Mouse (Mus musculus) liver, adult 2 months (tissue): ENCODE data around the gene Cd86. TPM values are rescaled to one million over a fixed set of nuclear protein-coding genes. Genes with fewer than 3 reads are reported as not detected.
A peak's percentile ranks its signal among the peaks of the same experiment; 100 is the strongest.

ENCODE experiments used
- DNase-seq: peaks from one replicate; pipeline ENCODE4 v3.0.0-alpha.2; 2011; ENCODE audit warnings: low read depth, low spot score; ENCODE audit errors: extremely low read depth
- H3K27ac ChIP-seq: fragments of 200-500 bp; replicated peaks from 2 replicates; pipeline ENCODE4 v1.5.1; 2012; ENCODE audit warnings: low read depth, mild to moderate bottlenecking, control low read depth, inconsistent platforms, low read length; ENCODE audit not compliant: insufficient read depth
- H3K27me3 ChIP-seq: fragments of 200-500 bp; 2 replicates; pipeline ENCODE4 v1.6.1; 2012; ENCODE audit warnings: mild to moderate bottlenecking, moderate library complexity, low read length, inconsistent platforms; ENCODE audit not compliant: control insufficient read depth, insufficient read depth
- H3K36me3 ChIP-seq: fragments of 200-500 bp; 2 replicates; pipeline ENCODE4 v1.6.1; 2012; ENCODE audit warnings: low read length, inconsistent platforms; ENCODE audit not compliant: control insufficient read depth, insufficient read depth
- H3K4me1 ChIP-seq: fragments of 200-500 bp; 2 replicates; pipeline ENCODE4 v1.6.1; 2011; ENCODE audit warnings: low read length; ENCODE audit not compliant: control insufficient read depth, insufficient read depth
- H3K4me3 ChIP-seq: fragments of 200-500 bp; 2 replicates; pipeline ENCODE4 v1.5.1; 2011; ENCODE audit warnings: low read depth, mild to moderate bottlenecking, control low read depth, low read length, moderate library complexity; ENCODE audit not compliant: insufficient read depth
- H3K79me2 ChIP-seq: fragments of 200-500 bp; 2 replicates; pipeline ENCODE4 v1.6.1; 2012; ENCODE audit warnings: inconsistent platforms, mild to moderate bottlenecking, low read length, moderate library complexity; ENCODE audit not compliant: control insufficient read depth, insufficient read depth
- H3K9ac ChIP-seq: fragments of 200-500 bp; 2 replicates; pipeline ENCODE4 v1.6.1; 2012; ENCODE audit warnings: low read depth, mild to moderate bottlenecking, control low read depth, inconsistent platforms, low read length
- CTCF ChIP-seq: fragments of 200-500 bp; IDR thresholded peaks from 2 replicates; pipeline ENCODE4 v1.5.1; 2011; ENCODE audit warnings: low read depth, low read length, control low read depth
- POLR2A ChIP-seq: fragments of 200-500 bp; IDR thresholded peaks from 2 replicates; pipeline ENCODE4 v1.6.1; 2011; ENCODE audit warnings: low read length, control low read depth; ENCODE audit not compliant: insufficient read depth; ENCODE audit errors: extremely low read depth
- WGBS: fragments of 180-500 bp; shearing (Covaris S2); methylation state at CpG from one replicate; pipeline ENCODE4 v1.1.7; 2018; 5-methylcytosine and 5-hydroxymethylcytosine counted together
- polyA plus RNA-seq: library from polyadenylated mRNA; depleted of rRNA; stranded (reverse); fragments of >200 nt; gene quantifications from 2 replicates; pipeline ENCODE4 v1.2.3, GENCODE M21; 2012
- total RNA-seq: library from RNA; depleted of rRNA; stranded (reverse); fragments of >200 nt; gene quantifications from 2 replicates; pipeline ENCODE4 v1.2.3, GENCODE M21; 2014

The Cd86 gene
- total and polyA plus RNA-seq, 2 experiments, result 0.99 to 5.3 TPM

DNA sequence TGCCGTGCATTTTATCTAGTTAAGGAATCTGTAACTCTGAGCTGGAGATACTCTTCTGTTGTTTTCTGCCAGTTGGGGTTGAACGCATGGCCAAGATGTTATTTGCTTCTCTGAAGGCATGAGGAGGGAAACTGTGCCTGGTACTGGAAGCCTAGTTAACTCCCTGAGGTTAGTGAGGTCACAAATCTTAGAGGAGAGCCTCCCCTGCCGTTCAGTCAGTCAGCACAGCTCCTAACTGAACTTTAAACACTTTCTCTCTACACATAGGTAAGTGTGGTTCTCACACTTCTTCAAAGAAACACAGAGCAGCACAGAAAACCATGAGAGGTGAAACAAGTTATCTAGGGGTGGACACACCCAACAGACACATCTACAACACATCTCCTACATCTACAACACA lies 4.7 kb upstream of the Cd86 start:
- TF ChIP-seq POLR2A (no peak), CTCF (no peak)
- WGBS, result 79% methylated on average over 3 of the region's 3 CpGs
- Histone ChIP-seq H3K79me2 (no peaks in the 10 kb centered on the region), H3K36me3 (no peaks in the 10 kb centered on the region), H3K27ac (no peak overlapping the region), H3K9ac (no peak overlapping the region), H3K4me3 (no peak overlapping the region), H3K4me1 (no peaks in the 10 kb centered on the region), H3K27me3 (no peaks in the 10 kb centered on the region)
- no peak for DNase-seq

DNA sequence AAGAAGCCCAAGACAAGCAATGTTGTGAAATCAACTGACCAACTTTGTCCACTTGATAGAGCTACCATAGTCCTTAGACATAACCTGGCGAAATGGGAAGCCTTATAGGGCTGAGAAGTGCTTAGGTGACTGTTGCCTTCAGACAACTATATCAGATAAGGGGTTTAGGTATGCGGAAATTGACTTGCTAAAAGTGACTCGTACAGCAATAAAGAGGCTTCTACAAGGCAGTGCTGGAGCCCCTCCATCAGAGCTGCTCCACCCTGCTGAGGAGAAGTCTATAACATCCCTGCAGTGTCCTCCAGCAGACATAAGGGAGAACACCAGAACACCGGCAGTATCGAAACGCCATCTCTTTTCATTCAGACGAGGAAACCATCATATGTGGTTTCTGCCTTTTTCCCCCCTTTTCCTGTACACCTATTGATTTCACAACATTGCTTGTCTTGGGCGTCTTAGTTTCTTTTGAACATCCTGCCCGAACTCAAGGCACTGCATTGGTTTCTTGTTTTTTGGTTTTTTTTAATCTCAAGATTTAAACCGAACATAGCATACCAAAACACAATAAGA lies 652 bp upstream of the Cd86 start:
- H3K27me3 ChIP-seq, result no peaks in the 10 kb centered on the region
- H3K4me3 ChIP-seq, result no peak overlapping the region
- H3K27ac ChIP-seq, result no peak overlapping the region
- H3K36me3 ChIP-seq, result no peaks in the 10 kb centered on the region
- 86% methylated on average over 10 of the region's 10 CpGs for WGBS
- H3K9ac ChIP-seq, result no peak overlapping the region
- H3K4me1 ChIP-seq, result no peaks in the 10 kb centered on the region
- no peak for TF ChIP-seq POLR2A
- no peak for TF ChIP-seq CTCF
- no peaks in the 10 kb centered on the region for H3K79me2 ChIP-seq
- DNase-seq, result no peak

DNA sequence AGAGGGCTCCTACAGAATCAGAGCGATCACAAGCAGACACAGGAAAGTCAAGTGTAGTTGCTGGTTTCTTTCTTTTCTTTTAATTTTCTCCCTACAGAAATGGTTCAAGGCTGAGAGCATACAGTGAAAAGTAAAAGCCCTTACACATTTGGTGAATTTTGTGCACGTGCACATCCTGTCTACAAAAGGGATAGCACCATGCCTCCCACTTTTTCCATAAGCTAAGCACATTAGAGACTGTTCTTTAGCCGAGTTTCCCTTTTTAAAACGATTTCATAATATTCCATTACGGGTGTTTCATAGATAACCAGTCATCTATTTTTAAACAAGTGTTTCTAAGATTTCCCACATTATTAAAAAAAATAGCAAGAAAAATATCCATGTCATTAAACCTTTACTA lies 2.4 kb downstream of the Cd86 start:
- DNase-seq, result no peak
- Histone ChIP-seq H3K36me3 (no peaks in the 10 kb centered on the region), H3K4me1 (no peaks in the 10 kb centered on the region), H3K9ac (no peak overlapping the region), H3K27ac (no peak overlapping the region), H3K27me3 (no peaks in the 10 kb centered on the region), H3K79me2 (no peaks in the 10 kb centered on the region), H3K4me3 (no peak overlapping the region)
- TF ChIP-seq POLR2A, result no peak
- no peak for TF ChIP-seq CTCF
- 75% methylated on average over 5 of the region's 5 CpGs for WGBS

DNA sequence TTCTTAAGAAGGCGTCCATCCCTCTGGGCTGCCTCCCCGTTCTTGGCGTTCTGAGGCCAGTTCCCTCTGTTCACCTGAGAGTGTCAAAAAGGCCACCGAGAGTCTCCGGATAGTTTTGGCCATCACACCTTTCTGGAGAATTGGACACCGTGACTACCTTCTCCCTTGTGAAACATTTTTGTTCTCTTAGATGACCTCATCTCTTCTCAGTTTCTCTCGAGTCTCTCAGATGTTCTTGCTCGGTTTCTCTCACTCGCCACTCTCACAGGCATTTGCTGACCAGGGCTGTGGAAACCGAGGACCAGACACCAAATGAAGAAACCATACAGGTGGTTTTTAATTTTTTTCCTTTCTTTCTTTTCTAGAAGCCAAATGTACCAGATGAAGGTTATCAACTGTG lies 4.6 kb downstream of the Cd86 start:
- Histone ChIP-seq H3K79me2 (no peaks in the 10 kb centered on the region), H3K4me1 (no peaks in the 10 kb centered on the region), H3K27me3 (no peaks in the 10 kb centered on the region), H3K36me3 (no peaks in the 10 kb centered on the region), H3K4me3 (no peak overlapping the region), H3K9ac (no peak overlapping the region), H3K27ac (no peak overlapping the region)
- no peak for DNase-seq
- WGBS, result 85% methylated on average over 10 of the region's 10 CpGs
- TF ChIP-seq POLR2A (no peak), CTCF (no peak)

DNA sequence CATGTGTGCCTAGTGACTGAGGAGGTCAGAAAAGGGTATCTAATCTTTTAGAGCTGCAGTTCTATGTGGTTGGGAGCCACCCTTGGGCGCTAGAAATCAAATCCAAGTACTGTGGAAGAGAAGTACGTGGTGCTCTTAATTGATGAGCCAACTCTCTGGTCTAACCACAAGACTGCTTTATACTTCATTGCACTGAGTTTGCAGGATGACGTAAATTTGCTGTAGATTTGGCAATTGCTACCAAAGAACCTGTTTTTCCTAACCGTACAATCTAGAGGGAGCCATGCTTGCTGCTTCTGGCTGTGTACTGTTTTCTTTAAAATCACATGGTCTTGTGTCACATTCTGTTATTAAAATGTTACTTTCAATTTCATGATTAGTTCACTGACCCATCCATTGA lies 10.0 kb downstream of the Cd86 start:
- H3K4me3 ChIP-seq, result no peak overlapping the region
- no peaks in the 10 kb centered on the region for H3K4me1 ChIP-seq
- no peaks in the 10 kb centered on the region for H3K36me3 ChIP-seq
- no peaks in the 10 kb centered on the region for H3K79me2 ChIP-seq
- H3K9ac ChIP-seq, result no peak overlapping the region
- no peak overlapping the region for H3K27ac ChIP-seq
- DNase-seq, result peak; percentile 31
- TF ChIP-seq POLR2A (no peak), CTCF (no peak)
- WGBS, result 76% methylated on average over 4 of the region's 4 CpGs
- no peaks in the 10 kb centered on the region for H3K27me3 ChIP-seq

DNA sequence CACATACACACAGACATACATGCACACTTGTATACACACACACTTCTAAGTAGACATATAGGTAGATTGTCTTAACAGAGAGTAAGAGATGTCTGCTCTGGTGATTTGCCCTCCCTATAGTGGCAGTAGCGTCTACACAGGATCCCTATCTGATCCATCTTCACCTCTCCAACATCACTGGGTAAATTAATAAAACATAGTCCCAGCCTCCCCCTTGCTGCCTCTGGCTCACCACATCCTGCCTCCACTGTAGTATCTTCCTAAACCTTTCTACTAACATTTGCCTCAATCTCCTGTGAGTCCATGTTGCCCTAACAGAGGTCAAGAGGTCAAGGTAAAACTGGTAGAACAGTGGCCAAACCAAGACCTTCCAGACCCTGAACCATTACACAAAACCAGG lies 10.7 kb downstream of the Cd86 start:
- H3K36me3 ChIP-seq, result no peaks in the 10 kb centered on the region
- H3K4me1 ChIP-seq, result no peaks in the 10 kb centered on the region
- 95% methylated on average over 1 of the region's 1 CpGs for WGBS
- H3K27ac ChIP-seq, result no peak overlapping the region
- H3K27me3 ChIP-seq, result no peaks in the 10 kb centered on the region
- TF ChIP-seq POLR2A, result no peak
- TF ChIP-seq CTCF, result no peak
- H3K9ac ChIP-seq, result no peak overlapping the region
- no peak overlapping the region for H3K4me3 ChIP-seq
- peak; percentile 33 for DNase-seq
- H3K79me2 ChIP-seq, result no peaks in the 10 kb centered on the region
